Mouse (Mus musculus) liver, adult 2 months (tissue): ENCODE measurements around the gene Hs3st3b1. TPM values are rescaled to one million over a fixed set of nuclear protein-coding genes. Genes with fewer than 3 reads are reported as not detected.
A peak's percentile ranks its signal among the peaks of the same experiment; 100 is the strongest.

Source experiments
- DNase-seq: peaks from one replicate; pipeline ENCODE4 v3.0.0-alpha.2; 2011; ENCODE audit warnings: low read depth, low spot score; ENCODE audit errors: extremely low read depth
- H3K27ac ChIP-seq: fragments of 200-500 bp; replicated peaks from 2 replicates; pipeline ENCODE4 v1.5.1; 2012; ENCODE audit warnings: low read depth, mild to moderate bottlenecking, control low read depth, inconsistent platforms, low read length; ENCODE audit not compliant: insufficient read depth
- H3K27me3 ChIP-seq: fragments of 200-500 bp; 2 replicates; pipeline ENCODE4 v1.6.1; 2012; ENCODE audit warnings: mild to moderate bottlenecking, moderate library complexity, low read length, inconsistent platforms; ENCODE audit not compliant: control insufficient read depth, insufficient read depth
- H3K36me3 ChIP-seq: fragments of 200-500 bp; 2 replicates; pipeline ENCODE4 v1.6.1; 2012; ENCODE audit warnings: low read length, inconsistent platforms; ENCODE audit not compliant: control insufficient read depth, insufficient read depth
- H3K4me1 ChIP-seq: fragments of 200-500 bp; 2 replicates; pipeline ENCODE4 v1.6.1; 2011; ENCODE audit warnings: low read length; ENCODE audit not compliant: control insufficient read depth, insufficient read depth
- H3K4me3 ChIP-seq: fragments of 200-500 bp; 2 replicates; pipeline ENCODE4 v1.5.1; 2011; ENCODE audit warnings: low read depth, mild to moderate bottlenecking, control low read depth, low read length, moderate library complexity; ENCODE audit not compliant: insufficient read depth
- H3K79me2 ChIP-seq: fragments of 200-500 bp; 2 replicates; pipeline ENCODE4 v1.6.1; 2012; ENCODE audit warnings: inconsistent platforms, mild to moderate bottlenecking, low read length, moderate library complexity; ENCODE audit not compliant: control insufficient read depth, insufficient read depth
- H3K9ac ChIP-seq: fragments of 200-500 bp; 2 replicates; pipeline ENCODE4 v1.6.1; 2012; ENCODE audit warnings: low read depth, mild to moderate bottlenecking, control low read depth, inconsistent platforms, low read length
- CTCF ChIP-seq: fragments of 200-500 bp; IDR thresholded peaks from 2 replicates; pipeline ENCODE4 v1.5.1; 2011; ENCODE audit warnings: low read depth, low read length, control low read depth
- POLR2A ChIP-seq: fragments of 200-500 bp; IDR thresholded peaks from 2 replicates; pipeline ENCODE4 v1.6.1; 2011; ENCODE audit warnings: low read length, control low read depth; ENCODE audit not compliant: insufficient read depth; ENCODE audit errors: extremely low read depth
- WGBS: fragments of 180-500 bp; shearing (Covaris S2); methylation state at CpG from one replicate; pipeline ENCODE4 v1.1.7; 2018; 5-methylcytosine and 5-hydroxymethylcytosine counted together
- polyA plus RNA-seq: library from polyadenylated mRNA; depleted of rRNA; stranded (reverse); fragments of >200 nt; gene quantifications from 2 replicates; pipeline ENCODE4 v1.2.3, GENCODE M21; 2012
- total RNA-seq: library from RNA; depleted of rRNA; stranded (reverse); fragments of >200 nt; gene quantifications from 2 replicates; pipeline ENCODE4 v1.2.3, GENCODE M21; 2014

The Hs3st3b1 gene
- total and polyA plus RNA-seq, 2 experiments: 38.5 to 57.5 TPM

DNA sequence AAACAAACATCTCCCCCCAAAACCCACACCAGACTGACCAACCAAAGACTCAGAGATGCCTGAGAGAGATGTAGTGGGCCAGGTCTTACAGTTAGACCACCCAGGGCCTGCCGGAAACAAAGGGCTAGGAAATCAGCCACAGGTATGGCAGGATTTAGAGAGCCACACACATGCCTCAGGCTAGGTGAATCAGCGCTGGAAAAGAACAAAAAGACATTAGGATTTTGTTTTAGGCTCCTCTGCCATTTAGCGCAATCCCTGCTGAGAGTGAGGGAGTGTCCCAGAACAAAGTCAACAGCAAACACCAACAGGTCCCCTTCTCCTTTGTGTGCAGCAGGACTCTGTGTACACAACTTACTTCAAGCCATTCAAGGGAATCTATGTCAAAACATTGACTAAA is 14.6 kb upstream of the Hs3st3b1 start:
- TF ChIP-seq POLR2A: no peak
- no peak for TF ChIP-seq CTCF
- H3K27me3 ChIP-seq: no peaks in the 10 kb centered on the region
- 51% methylated on average over 3 of the region's 3 CpGs for WGBS
- H3K36me3 ChIP-seq: no peaks in the 10 kb centered on the region
- no peak for DNase-seq
- H3K9ac ChIP-seq: no peak overlapping the region
- no peak overlapping the region for H3K4me3 ChIP-seq
- no peaks in the 10 kb centered on the region for H3K79me2 ChIP-seq
- no peaks in the 10 kb centered on the region for H3K4me1 ChIP-seq
- no peak overlapping the region for H3K27ac ChIP-seq

GRCm38 (mm10) chr11:63926901-63927300 is 4.8 kb upstream of the Hs3st3b1 start:
- no peaks in the 10 kb centered on the region for H3K27me3 ChIP-seq
- DNase-seq: no peak
- H3K9ac ChIP-seq: no peak overlapping the region
- peaks cover under 1% of the 10 kb centered on the region for H3K79me2 ChIP-seq
- 91% methylated on average over 6 of the region's 6 CpGs for WGBS
- H3K27ac ChIP-seq: no peak overlapping the region
- no peaks in the 10 kb centered on the region; the same call in 1 of the 2 replicates for H3K4me1 ChIP-seq
- no peak overlapping the region for H3K4me3 ChIP-seq
- TF ChIP-seq CTCF (no peak), POLR2A (no peak)
- H3K36me3 ChIP-seq: no peaks in the 10 kb centered on the region

- Histone ChIP-seq H3K9ac (peak overlapping the region; percentile 52), H3K27ac (no peak overlapping the region), H3K4me3 (peak overlapping the region; percentile 48; the same call in 1 of the 2 replicates), H3K4me1 (no peaks in the 10 kb centered on the region; the same call in 1 of the 2 replicates), H3K79me2 (peaks cover 18% of the 10 kb centered on the region), H3K36me3 (no peaks in the 10 kb centered on the region), H3K27me3 (no peaks in the 10 kb centered on the region)
- 0 out of 2 replicates have a peak, but pooled peaks have one; percentile 7 for TF ChIP-seq POLR2A
- peak; percentile 89 for TF ChIP-seq CTCF
- peak; percentile 74 for DNase-seq
- WGBS: 2% methylated on average over 31 of the region's 31 CpGs
These were observed 3.1 kb upstream of the Hs3st3b1 start for GRCm38 (mm10) chr11:63925161-63925582.

DNA sequence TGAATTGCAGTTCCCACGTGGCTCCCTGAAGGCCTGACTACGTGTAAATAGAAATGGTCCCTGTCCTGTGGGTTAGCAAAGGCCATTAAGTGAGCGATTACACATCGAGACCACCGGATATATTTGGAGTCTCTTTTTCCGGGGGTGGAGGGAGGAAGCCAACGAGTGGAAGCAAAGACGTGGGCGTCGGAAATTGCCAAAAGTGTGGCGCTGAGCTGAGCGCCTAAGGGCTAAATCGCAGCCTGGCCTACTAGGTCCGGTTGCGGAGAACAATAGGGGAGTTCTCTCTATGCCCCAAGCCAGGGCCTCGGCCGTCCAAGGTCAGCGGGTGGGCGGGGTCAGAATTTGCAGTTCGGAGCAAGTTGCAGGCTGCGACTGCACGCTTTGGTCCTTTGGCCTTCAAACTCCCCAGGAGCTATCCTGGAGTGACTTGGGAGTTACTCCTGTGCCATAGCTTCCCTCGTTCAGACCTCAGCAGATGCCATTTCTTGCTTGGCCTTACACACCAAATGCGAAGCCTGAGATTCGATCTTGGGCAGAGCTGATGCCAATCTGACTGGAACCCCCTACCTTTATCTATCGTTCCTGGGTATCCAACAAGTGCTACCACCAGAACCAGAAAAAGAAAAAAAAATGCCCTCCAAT is 2.3 kb upstream of the Hs3st3b1 start:
- no peak overlapping the region for H3K4me3 ChIP-seq

DNA sequence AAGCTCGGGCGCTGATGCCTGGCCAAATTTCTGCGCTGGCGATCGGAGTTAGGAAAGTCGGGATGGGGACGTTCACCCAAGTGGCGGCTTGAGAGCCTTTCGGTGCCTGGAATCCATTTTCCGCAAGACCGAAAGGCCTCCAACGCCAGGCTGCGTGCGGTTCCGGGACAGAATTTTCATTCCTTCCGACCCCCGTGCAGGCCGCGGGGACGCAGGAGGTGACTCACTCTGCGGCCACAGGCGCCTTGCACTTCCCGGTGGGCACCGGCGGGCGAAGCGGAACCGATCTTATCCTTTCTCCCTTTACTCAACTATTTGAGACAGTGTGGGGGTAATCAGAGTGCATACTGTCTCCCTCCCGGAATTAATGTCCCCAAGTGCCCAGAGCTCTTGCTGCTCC is 1.3 kb upstream of the Hs3st3b1 start:
- Histone ChIP-seq H3K27me3 (no peaks in the 10 kb centered on the region), H3K4me3 (peak overlapping the region; percentile 39; the same call in 1 of the 2 replicates), H3K36me3 (no peaks in the 10 kb centered on the region), H3K4me1 (no peaks in the 10 kb centered on the region; the same call in 1 of the 2 replicates), H3K79me2 (peaks cover 30% of the 10 kb centered on the region), H3K9ac (peak overlapping the region; percentile 35; the same call in 1 of the 2 replicates), H3K27ac (peak overlapping the region; percentile 38)
- DNase-seq: no peak
- 38% methylated on average over 29 of the region's 29 CpGs for WGBS
- TF ChIP-seq CTCF (no peak), POLR2A (no peak)

More for the DNA sequence above, 2.3 kb upstream of the Hs3st3b1 start:
- peak overlapping the region; percentile 30; the same call in 1 of the 2 replicates for H3K27ac ChIP-seq
- 51% methylated on average over 26 of the region's 26 CpGs for WGBS
- H3K9ac ChIP-seq: no peak overlapping the region
- no peaks in the 10 kb centered on the region; the same call in 1 of the 2 replicates for H3K4me1 ChIP-seq
- no peaks in the 10 kb centered on the region for H3K27me3 ChIP-seq
- no peaks in the 10 kb centered on the region for H3K36me3 ChIP-seq
- no peak for TF ChIP-seq POLR2A
- no peak for TF ChIP-seq CTCF
- peaks cover 26% of the 10 kb centered on the region for H3K79me2 ChIP-seq
- DNase-seq: no peak
